Mouse (Mus musculus): ENCODE results near the gene Cpn1.

Cpn1 gene

DNA sequence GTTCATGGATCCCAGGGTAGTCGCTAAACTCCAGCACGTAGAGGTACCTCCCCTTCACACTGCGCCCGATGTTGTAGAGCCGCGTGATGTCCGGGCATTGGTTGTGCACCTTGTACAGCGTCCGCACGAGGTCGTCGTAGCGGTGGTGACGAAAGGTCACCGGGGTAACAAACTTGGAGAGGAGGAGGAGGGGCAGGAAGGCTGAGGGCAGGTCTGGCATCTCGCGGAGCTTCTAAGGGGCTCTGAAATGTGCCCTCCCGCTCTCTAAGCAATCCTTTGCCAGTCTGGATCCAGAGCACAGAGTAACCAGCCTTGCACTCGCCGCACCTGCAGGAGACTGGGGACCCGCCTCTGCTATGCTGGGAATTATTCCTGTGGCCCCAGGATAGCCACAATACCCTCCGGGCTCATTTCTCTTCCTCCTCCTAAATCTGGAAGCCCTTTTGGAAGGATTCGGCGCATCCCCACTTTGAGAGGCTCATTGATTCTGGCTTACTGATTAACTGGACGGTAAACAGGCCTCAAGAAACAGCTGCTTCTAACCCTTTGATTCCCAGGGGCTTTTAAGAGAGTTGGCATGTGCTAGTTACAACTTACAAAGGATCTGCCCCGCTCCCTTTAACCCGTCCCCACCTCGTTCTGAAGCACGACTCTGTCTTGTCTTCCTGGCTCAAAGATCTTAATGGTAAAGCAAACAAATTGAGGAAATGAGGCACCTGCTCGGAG is at the start of gene Cpn1:
Gene Cpn1 (minus strand): TSS at position 488 of the 726 bp plus-strand sequence.
- DNase-seq (ENCODE audit: inconsistent age in 2 of 2, low spot score in 1 of 2) = peak in 1 of 2 experiments; percentile 11

DNA sequence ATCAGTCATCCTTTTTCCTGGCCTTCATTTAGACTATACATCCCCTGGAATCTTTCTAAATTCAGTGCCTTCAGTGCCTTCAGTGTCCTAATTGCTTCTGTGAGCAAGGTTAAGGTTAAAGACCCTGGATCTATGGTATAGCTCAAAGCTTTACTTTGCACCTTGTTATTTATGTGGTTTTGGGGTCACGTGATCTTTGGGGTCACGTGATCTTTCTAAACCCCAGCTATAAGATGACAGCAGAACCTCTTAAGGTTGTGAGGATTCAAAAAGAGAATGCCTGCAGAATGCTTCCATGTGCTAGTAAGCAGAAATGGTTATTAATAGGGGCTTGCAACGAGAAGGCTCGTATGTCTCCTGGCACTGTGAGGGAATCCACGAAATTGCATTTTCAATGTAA is 47.0 kb upstream of the Cpn1 start:
- no peak for DNase-seq (ENCODE audit: inconsistent age in 2 of 2, low spot score in 1 of 2)

DNA sequence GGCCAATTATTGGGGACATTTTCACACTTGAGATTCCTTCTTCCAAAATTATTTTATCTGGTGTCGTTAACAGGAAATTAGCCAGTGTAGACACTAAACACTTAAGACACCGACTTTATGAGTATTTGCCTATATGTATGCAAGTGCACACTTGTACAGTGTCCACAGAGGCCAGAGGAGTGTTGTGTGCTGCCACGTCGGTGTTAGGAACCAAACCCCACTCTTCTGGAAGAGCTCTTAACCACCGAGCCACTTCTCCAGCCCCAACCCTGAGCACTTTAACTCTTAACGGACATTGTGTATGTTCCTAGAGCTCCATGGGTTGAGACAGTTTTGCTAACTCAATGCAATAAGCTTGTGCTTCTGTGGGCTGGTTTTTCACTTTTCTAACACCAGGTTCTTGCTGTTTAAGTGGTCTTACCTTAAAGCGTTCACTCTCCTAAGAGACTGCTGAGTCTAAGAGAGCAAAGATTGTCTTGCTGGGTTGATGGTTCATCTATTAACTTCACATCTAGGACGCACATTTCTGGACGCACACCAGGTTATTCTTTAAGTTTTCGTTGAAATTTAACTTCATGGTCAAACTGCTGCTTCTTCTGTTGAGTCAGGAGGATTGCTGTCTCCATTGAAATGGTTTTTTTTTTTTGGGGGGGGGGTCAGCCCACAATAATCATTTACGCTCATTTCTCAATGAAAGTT is 45.8 kb upstream of the Cpn1 start:
- no peak for DNase-seq (ENCODE audit: inconsistent age in 2 of 2, low spot score in 1 of 2)

DNA sequence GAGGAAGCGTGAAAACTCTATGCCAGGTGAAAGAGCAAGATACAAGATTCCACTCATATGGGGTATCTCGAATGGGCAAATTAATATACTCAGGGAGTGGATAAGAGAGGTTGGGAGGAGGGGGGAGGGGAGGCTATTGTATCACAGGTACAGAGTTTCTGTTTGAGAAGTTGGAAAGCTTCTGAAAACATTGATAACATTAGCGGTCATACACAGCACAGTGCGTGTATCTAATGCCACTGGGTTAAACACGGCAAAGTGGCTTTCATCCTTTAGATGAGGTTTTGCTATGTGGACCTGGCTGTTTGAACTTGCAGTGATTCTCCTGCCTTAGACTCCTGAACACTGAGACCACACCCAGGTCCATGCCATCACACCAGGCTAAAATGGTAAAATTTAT is 43.7 kb upstream of the Cpn1 start:
- no peak for DNase-seq (ENCODE audit: inconsistent age in 2 of 2, low spot score in 1 of 2)

DNA sequence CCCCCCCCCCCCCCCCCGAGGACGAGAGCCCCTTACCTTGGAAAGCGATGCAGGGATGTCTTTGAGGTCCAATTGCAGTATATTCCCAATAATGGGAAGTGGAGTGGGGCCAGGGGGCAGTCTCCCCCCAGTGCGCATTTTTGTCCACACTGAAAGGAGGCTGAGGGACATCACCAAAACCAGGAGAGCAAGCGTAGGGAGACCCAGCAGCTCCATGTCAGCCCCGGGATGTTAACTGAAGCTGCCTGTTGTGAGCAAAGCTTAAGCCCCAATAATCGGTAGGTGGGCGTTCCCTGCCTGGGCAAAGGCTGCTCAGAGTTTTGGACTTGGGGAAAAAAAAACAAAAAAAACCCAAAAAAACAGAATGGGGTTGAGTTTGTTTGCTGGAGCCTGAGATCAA is 42.6 kb upstream of the Cpn1 start, which contains the start of gene Cyp2c23:
Gene Cyp2c23 (minus strand): TSS at position 237 of the 400 bp plus-strand sequence.
- DNase-seq (ENCODE audit: inconsistent age in 2 of 2, low spot score in 1 of 2) = no peak

DNA sequence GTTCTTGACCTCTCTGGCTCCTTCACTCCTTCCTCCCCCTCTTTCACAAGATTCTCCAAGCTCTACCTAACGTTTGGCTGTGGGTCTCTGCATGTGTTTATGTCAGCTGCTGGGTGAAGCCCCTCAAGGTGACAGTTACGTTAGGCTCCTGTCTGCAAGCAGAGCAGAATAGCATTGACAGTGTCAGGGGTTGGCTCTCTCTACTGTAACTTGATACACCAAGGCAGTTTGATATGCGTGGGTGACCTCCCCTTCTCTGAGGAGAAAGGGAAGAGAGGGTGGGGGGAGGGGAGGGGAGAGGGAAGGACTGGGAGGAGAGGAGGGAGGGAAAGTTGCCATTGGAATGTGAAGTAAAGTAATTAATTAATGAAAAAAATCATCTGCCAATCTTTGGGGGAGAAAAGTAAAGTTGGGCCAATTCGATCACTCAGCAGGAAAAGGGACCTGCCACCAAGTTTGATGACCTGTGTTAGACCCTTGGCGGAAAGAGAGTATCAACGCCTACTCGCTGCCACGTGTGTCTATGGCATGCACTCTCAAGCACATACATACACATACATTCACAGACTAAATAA is 40.7 kb upstream of the Cpn1 start:
- no peak for DNase-seq (ENCODE audit: inconsistent age in 2 of 2, low spot score in 1 of 2)

DNA sequence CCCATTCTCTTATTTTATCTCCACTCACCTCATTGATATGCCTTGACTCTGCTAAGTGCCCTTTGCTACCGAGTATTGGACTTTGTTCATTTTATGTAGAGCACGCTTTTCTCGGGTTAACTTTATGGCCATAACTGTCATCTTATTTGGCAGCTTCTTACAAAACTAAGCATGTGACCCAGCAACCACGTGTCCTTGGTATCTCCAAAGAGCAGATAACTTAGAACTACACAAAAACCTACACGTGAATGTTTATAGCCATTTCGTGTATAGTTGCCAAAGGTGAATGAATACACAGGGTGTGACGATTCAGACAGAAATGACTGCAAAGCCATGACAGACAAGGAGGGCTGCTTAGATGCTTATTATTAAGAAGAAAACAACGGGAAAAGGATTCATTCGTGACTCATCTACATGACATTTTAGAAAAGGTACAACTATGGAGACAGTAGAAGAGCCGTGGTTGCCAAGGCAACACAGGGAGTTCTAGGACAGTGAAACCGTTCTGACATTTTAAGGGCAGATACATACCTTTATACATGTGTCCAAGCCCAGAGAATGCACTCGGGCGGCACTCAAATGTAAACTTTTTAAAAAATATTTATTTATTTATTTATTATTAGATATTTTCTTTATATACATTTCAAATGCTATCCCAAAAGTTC is 38.7 kb upstream of the Cpn1 start:
- DNase-seq (ENCODE audit: inconsistent age in 2 of 2, low spot score in 1 of 2) = peak; percentile 58 to 85

DNA sequence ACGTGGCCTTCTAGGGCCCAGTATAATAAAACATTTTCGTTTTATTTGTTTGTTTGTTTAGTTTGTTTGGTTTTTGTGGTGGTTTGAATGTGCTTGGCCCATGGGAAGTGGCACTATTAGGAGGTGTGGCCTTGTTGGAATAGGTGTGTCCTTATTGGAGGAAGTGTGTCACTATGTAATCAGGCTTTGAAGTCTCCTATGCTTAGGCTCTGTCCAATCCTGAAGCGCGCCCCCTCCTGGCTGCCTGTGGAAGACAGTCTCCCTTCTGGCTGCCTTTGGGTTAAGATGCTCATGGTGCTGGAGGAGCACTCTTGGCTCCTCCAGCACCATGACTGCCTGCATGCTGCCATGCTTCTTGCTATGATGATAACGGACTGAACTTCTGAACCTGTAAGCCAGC is 36.7 kb upstream of the Cpn1 start:
- DNase-seq (ENCODE audit: inconsistent age in 2 of 2, low spot score in 1 of 2) = no peak

DNA sequence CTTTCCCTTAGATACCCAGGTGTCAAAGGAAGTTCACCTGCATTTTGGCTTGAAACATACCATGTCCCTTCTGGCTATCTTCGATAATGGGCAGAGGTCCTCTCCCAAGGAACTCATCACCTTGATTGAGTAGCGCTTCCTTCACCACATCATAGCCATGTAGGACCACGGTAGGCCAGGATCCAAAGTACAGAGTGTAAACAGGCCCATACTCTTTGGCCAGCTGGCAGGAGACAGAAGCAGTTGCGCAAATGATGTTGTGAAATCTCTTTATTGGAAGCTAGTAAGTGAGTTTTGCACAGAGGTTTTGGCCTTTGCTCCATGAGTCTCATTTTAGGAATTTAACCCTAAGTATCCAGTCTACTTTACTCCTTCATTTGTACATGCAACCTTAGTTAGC is 35.1 kb upstream of the Cpn1 start:
- DNase-seq (ENCODE audit: inconsistent age in 2 of 2, low spot score in 1 of 2) = peak; percentile 77 to 93

DNA sequence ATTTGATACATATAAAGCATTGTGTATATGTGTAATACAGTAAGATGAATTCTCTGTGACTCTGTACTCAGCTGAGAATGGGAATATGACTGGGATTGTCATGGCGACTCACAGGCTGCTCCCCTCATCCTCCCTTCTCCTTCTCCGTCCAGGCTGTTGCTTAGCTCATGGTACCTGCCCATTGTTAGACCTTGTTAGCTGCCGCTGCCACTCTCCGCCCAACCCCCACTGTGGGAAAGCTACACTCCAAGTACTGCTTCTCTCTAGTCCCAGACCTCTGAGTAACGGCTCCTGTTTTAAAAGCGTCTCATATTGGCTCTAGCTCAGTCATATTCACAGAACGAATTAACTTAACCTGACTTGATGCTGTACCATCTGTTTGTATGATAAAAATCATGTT is 33.4 kb upstream of the Cpn1 start:
- no peak for DNase-seq (ENCODE audit: inconsistent age in 2 of 2, low spot score in 1 of 2)

DNA sequence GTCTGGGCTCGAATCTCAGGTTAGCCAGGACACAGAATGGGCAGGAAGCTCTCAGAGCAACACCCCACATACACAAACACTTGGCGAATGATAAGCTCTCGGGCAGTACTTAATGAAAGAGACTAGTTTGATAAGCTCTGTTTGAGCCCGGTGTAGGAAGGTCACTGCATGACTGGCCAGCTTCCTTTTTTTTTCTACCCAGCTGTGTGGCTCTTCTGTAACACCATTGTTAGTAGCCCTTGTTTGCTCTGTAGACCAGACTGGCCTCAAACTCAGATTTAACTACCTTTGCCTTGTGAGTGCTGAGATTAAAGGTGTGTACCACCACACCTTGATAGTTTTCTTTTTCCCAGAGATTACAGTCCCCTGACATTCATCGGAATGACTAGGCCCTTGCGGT is 27.5 kb upstream of the Cpn1 start:
- no peak for DNase-seq (ENCODE audit: inconsistent age in 2 of 2, low spot score in 1 of 2)

DNA sequence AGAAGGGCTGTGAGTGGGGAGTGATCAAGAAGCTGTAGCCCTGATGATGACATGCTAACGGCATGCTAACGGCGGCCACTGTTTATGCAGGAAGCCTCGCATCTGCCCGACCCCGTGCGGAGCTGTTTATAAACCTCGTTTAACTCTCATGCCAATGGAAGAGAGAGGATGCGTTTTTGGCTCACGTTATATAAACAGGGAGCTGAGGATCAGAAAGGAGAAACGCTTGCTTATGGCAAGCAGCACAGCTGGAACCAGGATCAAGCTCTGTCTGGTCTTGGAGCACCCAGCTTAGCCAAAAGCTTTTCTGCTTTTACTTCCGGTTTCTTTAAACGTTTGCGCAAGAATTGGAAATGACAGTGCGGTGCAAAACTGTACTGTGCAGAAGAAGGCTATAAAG is 22.4 kb upstream of the Cpn1 start:
- no peak for DNase-seq (ENCODE audit: inconsistent age in 2 of 2, low spot score in 1 of 2)

DNA sequence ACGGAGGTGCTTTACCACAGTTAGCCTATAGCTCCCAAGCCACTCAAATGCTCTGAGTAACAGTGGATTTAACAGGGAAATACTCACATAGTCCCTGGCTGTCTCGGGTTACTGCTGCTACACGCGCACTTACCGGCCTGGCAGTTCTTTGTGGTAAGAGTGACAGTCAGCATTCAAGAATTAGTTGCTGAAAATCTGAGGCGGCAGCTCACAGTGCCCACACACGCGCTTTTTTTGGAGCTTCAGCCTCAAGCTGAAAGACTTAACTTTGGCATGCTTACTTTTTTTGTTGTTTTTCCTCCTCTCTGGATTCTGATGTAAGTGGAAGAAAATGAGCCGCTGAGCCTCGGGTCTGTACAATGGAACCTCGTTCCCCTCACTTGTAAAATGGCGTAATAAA is 20.8 kb upstream of the Cpn1 start:
- DNase-seq (ENCODE audit: inconsistent age in 2 of 2, low spot score in 1 of 2) = no peak

DNA sequence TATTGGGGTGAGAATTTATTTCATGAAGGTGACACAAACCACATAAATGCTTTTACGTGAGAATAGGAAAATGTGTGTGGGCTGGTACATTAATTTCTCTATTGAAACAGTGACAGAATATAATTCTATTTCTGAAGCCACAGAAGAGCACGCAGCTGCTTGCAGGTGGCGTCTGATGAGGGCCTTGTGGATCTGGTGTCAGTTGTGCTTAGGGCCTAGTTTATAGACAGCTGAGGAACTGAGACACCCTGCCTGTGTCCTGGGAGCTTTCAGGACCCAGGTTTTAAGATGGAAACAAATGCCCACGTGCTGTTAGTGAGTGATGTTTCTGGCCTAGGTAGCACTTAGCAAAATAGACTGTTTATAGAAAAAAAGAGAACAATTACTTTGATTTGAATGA is 18.7 kb upstream of the Cpn1 start:
- DNase-seq (ENCODE audit: inconsistent age in 2 of 2, low spot score in 1 of 2) = no peak

DNA sequence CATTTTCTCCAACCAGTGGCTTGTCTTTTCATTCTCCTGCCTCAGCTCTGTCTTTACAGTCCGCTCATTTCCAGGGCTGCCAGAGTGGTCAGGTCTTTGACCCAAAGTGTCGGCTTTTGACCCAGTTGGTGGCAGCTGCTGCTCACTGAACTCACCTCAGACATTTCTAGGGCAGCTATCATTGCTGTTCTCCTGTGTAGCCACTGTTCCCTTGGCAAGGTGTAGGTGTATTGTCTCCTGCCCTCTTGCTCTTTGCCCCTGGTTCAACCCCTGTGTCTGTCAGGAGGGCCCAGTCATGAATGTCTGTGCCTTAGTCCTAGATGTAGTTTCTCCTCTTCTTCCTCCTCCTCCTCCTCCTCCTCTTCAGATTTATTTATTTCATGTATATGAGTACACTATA is 17.9 kb upstream of the Cpn1 start:
- no peak for DNase-seq (ENCODE audit: inconsistent age in 2 of 2, low spot score in 1 of 2)

DNA sequence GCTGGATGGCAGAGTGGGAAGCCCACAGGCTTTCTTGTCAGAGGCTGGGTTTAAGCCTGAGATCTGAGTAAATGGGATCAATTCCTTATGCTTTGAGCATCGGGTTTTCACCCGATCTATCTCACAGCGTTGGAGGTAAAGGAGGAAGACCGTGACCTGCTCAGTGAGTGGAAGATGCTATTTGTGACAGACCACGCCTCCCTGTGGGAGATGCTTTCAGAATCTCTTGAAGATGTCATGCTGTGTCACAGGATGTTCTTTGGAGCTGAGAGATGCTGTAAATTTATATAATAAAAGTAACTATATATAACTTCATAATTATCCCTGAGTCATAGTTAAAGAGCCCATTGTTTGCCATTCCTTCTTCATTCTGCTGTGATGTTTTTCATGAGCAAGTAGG is 14.4 kb upstream of the Cpn1 start:
- DNase-seq (ENCODE audit: inconsistent age in 2 of 2, low spot score in 1 of 2) = no peak

DNA sequence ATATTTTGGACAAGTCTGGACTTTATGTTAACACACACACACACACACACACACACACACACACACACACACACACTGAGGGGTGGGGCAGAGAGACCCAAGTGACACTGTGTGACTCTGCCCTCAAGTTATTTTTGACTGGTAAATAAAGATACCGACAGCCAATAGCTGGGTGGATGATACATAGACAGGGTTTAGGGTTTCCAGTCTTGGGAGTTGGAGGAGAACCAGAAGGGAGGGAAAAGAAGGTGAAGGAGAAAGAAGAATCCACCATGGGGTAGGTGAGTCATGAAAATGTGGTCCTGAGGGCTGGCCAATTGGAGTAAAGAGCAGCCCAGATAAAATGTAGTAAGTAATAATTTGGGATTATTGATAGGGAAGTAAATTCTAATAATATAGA is 13.7 kb upstream of the Cpn1 start:
- no peak for DNase-seq (ENCODE audit: inconsistent age in 2 of 2, low spot score in 1 of 2)

DNA sequence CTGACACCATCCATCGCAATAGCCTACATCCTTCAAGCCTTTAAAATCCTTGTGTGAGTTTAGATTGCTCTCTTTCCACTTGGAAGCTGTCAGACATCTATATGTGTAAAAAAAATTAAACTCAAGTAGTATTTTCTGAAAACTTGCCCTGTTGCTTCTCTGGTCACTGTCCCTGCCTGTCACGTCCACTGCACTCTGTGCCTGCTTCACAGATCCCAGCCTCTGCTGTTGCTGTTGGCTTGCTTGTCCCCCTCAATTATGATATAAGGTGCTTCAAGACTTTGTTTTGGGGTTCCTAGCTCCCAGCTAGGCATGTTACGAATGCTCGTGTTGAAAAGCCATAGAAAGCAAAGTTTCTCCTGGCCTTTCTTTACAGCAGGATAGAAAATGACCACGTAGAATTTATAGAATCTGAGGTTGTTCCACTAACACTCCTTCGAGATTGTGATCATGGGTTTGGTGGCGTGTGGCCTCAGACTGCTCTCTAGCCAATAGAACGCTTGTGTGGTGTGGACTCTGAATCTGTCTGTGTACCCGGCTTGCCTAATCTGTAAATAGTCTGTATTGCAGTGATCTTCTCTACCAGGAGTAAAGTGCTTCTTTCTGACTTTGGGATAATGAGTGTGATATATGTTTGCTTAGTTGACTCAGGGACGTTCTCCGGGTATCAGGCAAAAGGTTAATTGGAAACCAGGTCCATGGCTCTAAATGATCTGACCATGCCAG is 12.6 kb upstream of the Cpn1 start:
- no peak for DNase-seq (ENCODE audit: inconsistent age in 2 of 2, low spot score in 1 of 2)

DNA sequence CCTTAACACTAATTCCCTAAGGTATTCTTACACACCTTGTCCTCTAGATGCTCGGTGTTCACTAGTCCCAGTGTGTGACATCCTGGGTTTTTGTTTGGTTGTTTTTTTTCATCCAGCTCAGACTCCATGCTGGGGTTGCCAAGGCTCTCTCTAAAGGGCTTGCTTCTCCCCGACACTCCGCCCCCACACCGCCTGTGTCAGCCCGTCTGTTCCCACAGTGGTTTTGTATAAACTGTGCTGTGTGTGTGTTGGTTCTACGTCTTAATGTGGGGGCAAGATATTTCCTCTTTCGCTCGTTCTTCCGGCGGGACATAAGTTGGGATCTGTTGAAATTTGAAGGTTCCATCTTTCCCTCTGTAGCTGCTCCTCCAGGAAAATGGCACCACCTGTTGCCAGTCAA is 11.7 kb upstream of the Cpn1 start:
- no peak for DNase-seq (ENCODE audit: inconsistent age in 2 of 2, low spot score in 1 of 2)

DNA sequence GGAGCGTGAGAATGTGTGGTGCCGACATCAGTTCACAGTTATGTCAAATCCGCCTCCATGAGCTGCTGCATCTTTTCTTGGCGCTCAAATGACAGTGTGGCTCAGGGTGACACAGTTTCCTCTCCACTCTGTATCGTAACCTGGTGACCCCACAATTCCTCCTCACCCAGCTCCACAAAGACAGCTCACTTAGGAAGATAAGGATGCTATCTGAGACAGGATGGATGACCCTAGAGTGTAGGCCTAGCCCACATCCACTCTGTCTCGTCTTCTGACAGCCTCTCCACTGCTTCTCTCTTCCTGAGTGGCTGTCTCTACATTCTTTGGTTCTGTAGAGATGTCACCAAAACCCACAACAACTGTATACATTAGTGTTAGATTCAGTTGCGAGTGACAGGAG is 9.1 kb upstream of the Cpn1 start:
- DNase-seq (ENCODE audit: inconsistent age in 2 of 2, low spot score in 1 of 2) = no peak

DNA sequence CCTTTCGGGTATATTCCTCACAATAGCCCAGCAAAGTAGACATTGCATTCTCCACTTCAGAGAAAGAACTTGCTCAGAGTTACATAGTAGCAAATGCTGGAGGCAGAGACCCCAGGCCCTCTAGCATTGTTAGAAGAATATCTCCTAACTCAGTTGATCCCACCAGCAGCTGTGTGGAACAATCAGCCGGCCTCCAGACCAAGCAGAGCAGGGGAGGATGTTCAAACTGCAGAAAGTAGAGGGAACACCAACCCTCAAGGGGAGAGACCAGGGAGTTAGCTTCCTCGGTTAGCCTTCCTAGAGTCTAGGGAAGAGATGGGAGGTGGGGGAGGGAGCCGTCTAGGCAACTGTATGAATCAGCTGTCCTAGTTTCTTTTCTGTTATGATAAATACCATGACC is 6.1 kb upstream of the Cpn1 start:
- DNase-seq (ENCODE audit: inconsistent age in 2 of 2, low spot score in 1 of 2) = peak; percentile 13 to 41

All from adrenal gland, adult (tissue).